Mouse (Mus musculus): ENCODE measurements around the gene Hdac4. TPM values are rescaled to one million over a fixed set of nuclear protein-coding genes. Genes with fewer than 3 reads are reported as not detected.

Hdac4 gene
- polyA plus RNA-seq, 1 experiment from 2014 or later: 24.1 TPM

GRCm38 (mm10) chr1:92113243-92114009 is 82.1 kb downstream of the Hdac4 start:
- H3K36me3 ChIP-seq (ENCODE audit: control insufficient read depth, insufficient read depth, low read length): no peaks in the 10 kb centered on the region
- no peaks in the 10 kb centered on the region for H3K9me3 ChIP-seq (ENCODE audit: control insufficient read depth, low read length)
- H3K4me1 ChIP-seq (ENCODE audit: control insufficient read depth, insufficient read depth, low read length): peaks cover 20% of the 10 kb centered on the region
- H3K27me3 ChIP-seq (replicated peaks; ENCODE audit: control insufficient read depth, insufficient read depth, low read length): no peaks in the 10 kb centered on the region
- peak; percentile 45 for DNase-seq (ENCODE audit: low spot score)
- no peak overlapping the region; the same call in 1 of the 2 replicates for H3K27ac ChIP-seq (replicated peaks; ENCODE audit: low read depth, low read length)
- WGBS: 37% methylated on average over 6 of the region's 6 CpGs
- H3K4me3 ChIP-seq (ENCODE audit: low read depth, low read length): no peak overlapping the region
- H3K9ac ChIP-seq (ENCODE audit: low read depth, low read length): no peak overlapping the region
- ATAC-seq (ENCODE audit: low read depth): peak; percentile 22; the same call in 1 of the 2 replicates
- H3K4me2 ChIP-seq (ENCODE audit: low read depth, low read length): no peak overlapping the region

DNA sequence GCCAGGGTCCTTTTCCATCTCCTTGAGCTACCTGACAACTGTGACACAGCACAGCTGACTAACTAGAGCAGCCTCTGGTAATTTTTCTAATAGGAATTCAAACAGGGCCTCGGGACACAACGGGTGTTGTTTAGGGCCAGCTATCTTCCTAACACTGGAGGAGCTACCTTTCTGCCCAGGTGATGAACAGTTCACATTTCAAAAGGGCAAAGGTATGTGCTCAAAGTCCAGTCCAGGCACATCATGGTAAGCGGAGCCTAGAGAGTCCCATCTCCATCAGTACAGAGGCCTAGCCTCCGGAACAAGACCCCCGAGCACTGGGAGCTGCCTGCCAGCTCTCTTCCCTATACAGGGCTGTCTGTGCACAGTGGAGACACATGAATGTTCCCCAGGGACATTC is 82.9 kb downstream of the Hdac4 start:
- Histone ChIP-seq H3K9me3 (ENCODE audit: control insufficient read depth, low read length) (no peaks in the 10 kb centered on the region), H3K4me3 (ENCODE audit: low read depth, low read length) (no peak overlapping the region), H3K9ac (ENCODE audit: low read depth, low read length) (no peak overlapping the region), H3K4me1 (ENCODE audit: control insufficient read depth, insufficient read depth, low read length) (peaks cover 20% of the 10 kb centered on the region), H3K4me2 (ENCODE audit: low read depth, low read length) (no peak overlapping the region), H3K36me3 (ENCODE audit: control insufficient read depth, insufficient read depth, low read length) (no peaks in the 10 kb centered on the region), H3K27me3 (replicated peaks; ENCODE audit: control insufficient read depth, insufficient read depth, low read length) (no peaks in the 10 kb centered on the region), H3K27ac (replicated peaks; ENCODE audit: low read depth, low read length) (no peak overlapping the region)
- DNase-seq (ENCODE audit: low spot score) (no peak), ATAC-seq (ENCODE audit: low read depth) (no peak)
- 75% methylated on average over 4 of the region's 5 CpGs for WGBS

- 67% methylated on average over 2 of the region's 2 CpGs for WGBS
- no peak for DNase-seq (ENCODE audit: low spot score)
- no peak overlapping the region for H3K9ac ChIP-seq (ENCODE audit: low read depth, low read length)
- no peak overlapping the region for H3K27ac ChIP-seq (replicated peaks; ENCODE audit: low read depth, low read length)
- H3K9me3 ChIP-seq (ENCODE audit: control insufficient read depth, low read length): no peaks in the 10 kb centered on the region
- ATAC-seq (ENCODE audit: low read depth): no peak
- no peaks in the 10 kb centered on the region for H3K36me3 ChIP-seq (ENCODE audit: control insufficient read depth, insufficient read depth, low read length)
- H3K4me2 ChIP-seq (ENCODE audit: low read depth, low read length): no peak overlapping the region
- H3K4me3 ChIP-seq (ENCODE audit: low read depth, low read length): no peak overlapping the region
- H3K4me1 ChIP-seq (ENCODE audit: control insufficient read depth, insufficient read depth, low read length): peaks cover 20% of the 10 kb centered on the region
- H3K27me3 ChIP-seq (replicated peaks; ENCODE audit: control insufficient read depth, insufficient read depth, low read length): no peaks in the 10 kb centered on the region
Measured at GRCm38 (mm10) chr1:92111551-92111950, 83.9 kb downstream of the Hdac4 start.

DNA sequence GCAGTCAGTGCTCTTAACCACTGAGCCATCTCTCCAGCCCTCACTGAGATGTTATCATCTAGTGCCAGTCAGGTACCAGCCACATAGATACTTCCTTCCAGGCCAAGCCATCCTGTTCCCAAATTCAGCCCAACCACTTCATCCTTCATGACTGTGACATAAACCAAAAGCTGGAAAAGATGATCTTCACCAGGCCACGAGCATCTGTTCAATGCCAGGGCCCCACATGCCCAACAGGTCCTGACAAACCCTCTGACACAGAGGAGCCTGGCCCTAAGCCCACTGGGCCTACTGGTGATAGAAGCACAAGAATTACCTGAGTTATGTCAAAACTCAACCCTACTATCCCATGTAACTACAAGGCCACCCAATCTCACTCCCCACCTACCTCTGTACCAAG is 84.5 kb downstream of the Hdac4 start:
- Histone ChIP-seq H3K4me1 (ENCODE audit: control insufficient read depth, insufficient read depth, low read length) (peaks cover 20% of the 10 kb centered on the region), H3K27ac (replicated peaks; ENCODE audit: low read depth, low read length) (no peak overlapping the region), H3K4me3 (ENCODE audit: low read depth, low read length) (no peak overlapping the region), H3K27me3 (replicated peaks; ENCODE audit: control insufficient read depth, insufficient read depth, low read length) (no peaks in the 10 kb centered on the region), H3K4me2 (ENCODE audit: low read depth, low read length) (no peak overlapping the region), H3K9me3 (ENCODE audit: control insufficient read depth, low read length) (no peaks in the 10 kb centered on the region), H3K36me3 (ENCODE audit: control insufficient read depth, insufficient read depth, low read length) (no peaks in the 10 kb centered on the region), H3K9ac (ENCODE audit: low read depth, low read length) (no peak overlapping the region)
- ATAC-seq (ENCODE audit: low read depth): no peak
- 93% methylated on average over 1 of the region's 1 CpGs for WGBS
- DNase-seq (ENCODE audit: low spot score): no peak

DNA sequence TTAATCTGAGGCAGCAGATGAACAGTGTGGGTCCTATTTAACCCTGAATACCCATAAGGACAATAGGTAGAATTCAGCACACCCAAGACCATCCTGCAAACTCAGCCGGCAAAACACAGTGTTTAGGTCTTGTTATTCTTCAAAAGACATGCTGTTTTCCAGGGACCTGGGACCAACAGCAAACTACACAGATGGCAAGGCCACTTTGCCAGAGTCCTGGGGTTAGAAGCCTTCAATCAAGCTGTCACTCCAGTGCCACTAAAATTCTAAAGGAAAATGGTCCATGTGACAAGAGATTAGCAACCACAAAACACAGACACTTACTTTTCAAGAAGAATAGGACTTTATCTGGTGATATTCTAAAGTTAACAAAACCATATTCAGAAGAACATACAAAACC is 86.3 kb downstream of the Hdac4 start:
- WGBS: 73% methylated on average over 1 of the region's 1 CpGs
- Histone ChIP-seq H3K27ac (replicated peaks; ENCODE audit: low read depth, low read length) (no peak overlapping the region), H3K4me1 (ENCODE audit: control insufficient read depth, insufficient read depth, low read length) (peaks cover 16% of the 10 kb centered on the region), H3K27me3 (replicated peaks; ENCODE audit: control insufficient read depth, insufficient read depth, low read length) (no peaks in the 10 kb centered on the region), H3K9me3 (ENCODE audit: control insufficient read depth, low read length) (no peaks in the 10 kb centered on the region), H3K4me2 (ENCODE audit: low read depth, low read length) (no peak overlapping the region), H3K36me3 (ENCODE audit: control insufficient read depth, insufficient read depth, low read length) (no peaks in the 10 kb centered on the region), H3K4me3 (ENCODE audit: low read depth, low read length) (no peak overlapping the region), H3K9ac (ENCODE audit: low read depth, low read length) (no peak overlapping the region)
- no peak for ATAC-seq (ENCODE audit: low read depth)
- DNase-seq (ENCODE audit: low spot score): no peak

DNA sequence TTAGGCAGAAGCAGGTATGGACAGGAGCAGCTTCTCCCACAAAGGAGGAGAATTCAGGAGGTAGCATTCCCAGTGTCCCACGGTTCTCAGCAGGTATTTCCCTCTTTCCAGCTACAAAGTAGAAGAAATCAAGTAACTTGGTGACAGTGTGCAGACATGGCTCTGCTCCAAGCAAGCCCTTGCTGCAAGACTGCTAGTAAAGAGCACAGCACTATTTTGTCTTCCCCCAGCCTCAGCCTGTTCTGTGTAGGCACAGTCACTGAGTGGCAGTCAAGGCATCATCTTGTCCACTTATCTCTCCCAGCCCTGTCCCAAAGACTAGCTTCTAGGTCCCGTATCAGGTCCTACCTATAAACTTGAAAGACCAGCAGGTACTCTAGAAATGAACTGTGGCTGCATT is 86.9 kb downstream of the Hdac4 start:
- DNase-seq (ENCODE audit: low spot score): no peak
- no peak for ATAC-seq (ENCODE audit: low read depth)
- H3K4me1 ChIP-seq (ENCODE audit: control insufficient read depth, insufficient read depth, low read length): peaks cover 10% of the 10 kb centered on the region

DNA sequence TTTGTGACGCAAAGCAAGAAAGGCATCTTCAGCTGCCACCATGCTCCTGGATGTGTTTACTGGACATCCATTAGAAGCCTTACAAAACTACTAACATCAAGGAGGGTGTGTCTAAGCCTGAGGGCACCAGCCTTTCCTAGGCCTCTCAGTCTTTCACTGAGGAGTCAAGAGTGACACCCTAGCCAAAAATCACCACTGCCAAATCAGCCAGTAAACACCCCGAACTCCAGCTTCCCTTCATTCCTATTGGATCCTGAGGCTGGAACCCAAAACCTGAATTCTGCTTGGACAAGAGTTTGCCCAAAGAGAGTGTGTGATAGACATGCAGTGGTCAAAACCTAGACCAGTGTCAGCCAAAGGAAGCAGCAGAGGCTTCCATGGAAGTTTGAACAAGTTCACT is 87.5 kb downstream of the Hdac4 start:
- H3K4me2 ChIP-seq (ENCODE audit: low read depth, low read length): no peak overlapping the region
- H3K9me3 ChIP-seq (ENCODE audit: control insufficient read depth, low read length): no peaks in the 10 kb centered on the region
- no peak overlapping the region for H3K4me3 ChIP-seq (ENCODE audit: low read depth, low read length)
- no peaks in the 10 kb centered on the region for H3K36me3 ChIP-seq (ENCODE audit: control insufficient read depth, insufficient read depth, low read length)
- H3K9ac ChIP-seq (ENCODE audit: low read depth, low read length): no peak overlapping the region
- no peak overlapping the region for H3K27ac ChIP-seq (replicated peaks; ENCODE audit: low read depth, low read length)
- H3K27me3 ChIP-seq (replicated peaks; ENCODE audit: control insufficient read depth, insufficient read depth, low read length): no peaks in the 10 kb centered on the region
- WGBS: 94% methylated on average over 2 of the region's 2 CpGs
- ATAC-seq (ENCODE audit: low read depth) (no peak), DNase-seq (ENCODE audit: low spot score) (no peak)
- 0 out of 2 replicates have a peak, but pooled peaks cover 7% of the 10 kb centered on the region for H3K4me1 ChIP-seq (ENCODE audit: control insufficient read depth, insufficient read depth, low read length)

More for the DNA sequence above, 86.9 kb downstream of the Hdac4 start:
- H3K9me3 ChIP-seq (ENCODE audit: control insufficient read depth, low read length): no peaks in the 10 kb centered on the region
- H3K27me3 ChIP-seq (replicated peaks; ENCODE audit: control insufficient read depth, insufficient read depth, low read length): no peaks in the 10 kb centered on the region
- H3K4me2 ChIP-seq (ENCODE audit: low read depth, low read length): no peak overlapping the region
- no peak overlapping the region for H3K9ac ChIP-seq (ENCODE audit: low read depth, low read length)
- H3K36me3 ChIP-seq (ENCODE audit: control insufficient read depth, insufficient read depth, low read length): no peaks in the 10 kb centered on the region
- H3K4me3 ChIP-seq (ENCODE audit: low read depth, low read length): no peak overlapping the region
- H3K27ac ChIP-seq (replicated peaks; ENCODE audit: low read depth, low read length): no peak overlapping the region
- WGBS: 91% methylated on average over 2 of the region's 2 CpGs

GRCm38 (mm10) chr1:92107521-92107920 is 88.0 kb downstream of the Hdac4 start:
- Histone ChIP-seq H3K27ac (replicated peaks; ENCODE audit: low read depth, low read length) (no peak overlapping the region), H3K9ac (ENCODE audit: low read depth, low read length) (no peak overlapping the region), H3K4me3 (ENCODE audit: low read depth, low read length) (no peak overlapping the region), H3K9me3 (ENCODE audit: control insufficient read depth, low read length) (no peaks in the 10 kb centered on the region), H3K4me2 (ENCODE audit: low read depth, low read length) (no peak overlapping the region), H3K27me3 (replicated peaks; ENCODE audit: control insufficient read depth, insufficient read depth, low read length) (no peaks in the 10 kb centered on the region), H3K4me1 (ENCODE audit: control insufficient read depth, insufficient read depth, low read length) (0 out of 2 replicates have a peak, but pooled peaks cover 3% of the 10 kb centered on the region), H3K36me3 (ENCODE audit: control insufficient read depth, insufficient read depth, low read length) (no peaks in the 10 kb centered on the region)
- 83% methylated on average over 2 of the region's 2 CpGs for WGBS
- DNase-seq (ENCODE audit: low spot score) (no peak), ATAC-seq (ENCODE audit: low read depth) (no peak)
